Mouse (Mus musculus): ENCODE measurements around the gene Gnb5. TPM values are rescaled to one million over a fixed set of nuclear protein-coding genes. Genes with fewer than 3 reads are reported as not detected.
"Not testable (repeated sequence)": the region's sequence is repeated elsewhere in the genome, so short reads cannot be mapped to it uniquely, and the experiment has no call there.

Gene Gnb5
- polyA plus RNA-seq, 1 experiment from 2014 or later, result 60.5 TPM

- H3K4me1 ChIP-seq (replicated peaks), result no peaks in the 10 kb centered on the region
- no peak overlapping the region for H3K4me3 ChIP-seq
- H3K36me3 ChIP-seq, result peaks cover 92% of the 10 kb centered on the region
- no peaks in the 10 kb centered on the region for H3K9me3 ChIP-seq
- no peaks in the 10 kb centered on the region for H3K27me3 ChIP-seq
- H3K9ac ChIP-seq, result no peak overlapping the region
- no peak overlapping the region for H3K4me2 ChIP-seq
- H3K27ac ChIP-seq, result no peak overlapping the region
- 96% methylated on average over 6 of the region's 6 CpGs for WGBS
- ATAC-seq (ENCODE audit: low FRiP score), result no peak
These were observed 31.9 kb downstream of the Gnb5 start for GRCm38 (mm10) chr9:75338016-75338415.

- Histone ChIP-seq H3K4me1 (replicated peaks) (no peaks in the 10 kb centered on the region), H3K27ac (no peak overlapping the region), H3K27me3 (no peaks in the 10 kb centered on the region), H3K36me3 (peaks cover 91% of the 10 kb centered on the region), H3K4me2 (no peak overlapping the region), H3K9me3 (no peaks in the 10 kb centered on the region), H3K4me3 (no peak overlapping the region), H3K9ac (no peak overlapping the region)
- ATAC-seq (ENCODE audit: low FRiP score), result no peak
- 92% methylated on average over 4 of the region's 4 CpGs for WGBS
These were observed 36.3 kb downstream of the Gnb5 start for GRCm38 (mm10) chr9:75342433-75342832.

- no peaks in the 10 kb centered on the region for H3K27me3 ChIP-seq
- 95% methylated on average over 5 of the region's 5 CpGs for WGBS
These were observed 41.4 kb downstream of the Gnb5 start, which contains the start of gene Bcl2l10 for GRCm38 (mm10) chr9:75347458-75347857. Gene Bcl2l10, plus strand, starts transcription at chr9:75347758.

GRCm38 (mm10) chr9:75348066-75348465 is 42.0 kb downstream of the Gnb5 start:
- Histone ChIP-seq H3K9ac (no peak overlapping the region), H3K4me3 (no peak overlapping the region), H3K4me1 (replicated peaks) (no peaks in the 10 kb centered on the region), H3K9me3 (no peaks in the 10 kb centered on the region), H3K4me2 (no peak overlapping the region), H3K27ac (no peak overlapping the region), H3K36me3 (peaks cover 41% of the 10 kb centered on the region), H3K27me3 (no peaks in the 10 kb centered on the region)
- ATAC-seq (ENCODE audit: low FRiP score), result no peak
- WGBS, result 93% methylated on average over 17 of the region's 17 CpGs

More at GRCm38 (mm10) chr9:75347458-75347857, 41.4 kb downstream of the Gnb5 start, which contains the start of gene Bcl2l10:
- no peaks in the 10 kb centered on the region for H3K9me3 ChIP-seq
- H3K4me1 ChIP-seq (replicated peaks), result no peaks in the 10 kb centered on the region
- H3K4me2 ChIP-seq, result no peak within 1 kb of the TSS
- ATAC-seq (ENCODE audit: low FRiP score), result no peak
- H3K4me3 ChIP-seq, result no peak within 1 kb of the TSS
- peaks cover 47% of the 10 kb centered on the region for H3K36me3 ChIP-seq
- H3K9ac ChIP-seq, result no peak within 1 kb of the TSS
- no peak within 1 kb of the TSS for H3K27ac ChIP-seq

- Histone ChIP-seq H3K36me3 (peaks cover 35% of the 10 kb centered on the region), H3K4me1 (replicated peaks) (no peaks in the 10 kb centered on the region), H3K27ac (no peak overlapping the region), H3K4me2 (no peak overlapping the region), H3K4me3 (no peak overlapping the region), H3K9ac (no peak overlapping the region), H3K27me3 (no peaks in the 10 kb centered on the region), H3K9me3 (no peaks in the 10 kb centered on the region)
- ATAC-seq (ENCODE audit: low FRiP score), result no peak
- WGBS, result 84% methylated on average over 3 of the region's 3 CpGs
These were observed 42.6 kb downstream of the Gnb5 start for GRCm38 (mm10) chr9:75348641-75349040.

GRCm38 (mm10) chr9:75353094-75353493 is 47.0 kb downstream of the Gnb5 start:
- no peak for ATAC-seq (ENCODE audit: low FRiP score)
- Histone ChIP-seq H3K4me2 (no peak overlapping the region), H3K4me1 (replicated peaks) (no peaks in the 10 kb centered on the region), H3K27ac (no peak overlapping the region), H3K9ac (no peak overlapping the region), H3K36me3 (peaks cover 2% of the 10 kb centered on the region; the same call in 1 of the 2 replicates), H3K9me3 (no peaks in the 10 kb centered on the region), H3K27me3 (no peaks in the 10 kb centered on the region), H3K4me3 (no peak overlapping the region)
- 78% methylated on average over 8 of the region's 8 CpGs for WGBS

- Histone ChIP-seq H3K9ac (no peak overlapping the region), H3K4me1 (replicated peaks) (no peaks in the 10 kb centered on the region), H3K27ac (no peak overlapping the region), H3K9me3 (no peaks in the 10 kb centered on the region), H3K36me3 (no peaks in the 10 kb centered on the region), H3K4me2 (no peak overlapping the region), H3K27me3 (no peaks in the 10 kb centered on the region), H3K4me3 (no peak overlapping the region)
- WGBS, result 87% methylated on average over 4 of the region's 4 CpGs
- no peak for ATAC-seq (ENCODE audit: low FRiP score)
These were observed 49.7 kb downstream of the Gnb5 start for GRCm38 (mm10) chr9:75355783-75356182.

GRCm38 (mm10) chr9:75357087-75357654 is 51.1 kb downstream of the Gnb5 start:
- Histone ChIP-seq H3K27me3 (no peaks in the 10 kb centered on the region), H3K27ac (no peak overlapping the region), H3K9me3 (no peaks in the 10 kb centered on the region), H3K4me3 (no peak overlapping the region), H3K4me2 (no peak overlapping the region), H3K9ac (no peak overlapping the region), H3K4me1 (replicated peaks) (no peaks in the 10 kb centered on the region; the same call in 1 of the 2 replicates), H3K36me3 (no peaks in the 10 kb centered on the region)
- no peak for ATAC-seq (ENCODE audit: low FRiP score)
- 78% methylated on average over 9 of the region's 9 CpGs for WGBS

GRCm38 (mm10) chr9:75361699-75362098 is 55.6 kb downstream of the Gnb5 start:
- Histone ChIP-seq H3K4me3 (no peak overlapping the region), H3K4me1 (replicated peaks) (no peaks in the 10 kb centered on the region; the same call in 1 of the 2 replicates), H3K9me3 (no peaks in the 10 kb centered on the region), H3K27me3 (no peaks in the 10 kb centered on the region), H3K36me3 (no peaks in the 10 kb centered on the region), H3K27ac (no peak overlapping the region), H3K9ac (no peak overlapping the region), H3K4me2 (no peak overlapping the region)
- WGBS, result 44% methylated on average over 5 of the region's 5 CpGs
- ATAC-seq (ENCODE audit: low FRiP score), result no peak

- Histone ChIP-seq H3K4me3 (no peak overlapping the region), H3K9ac (no peak overlapping the region), H3K4me2 (no peak overlapping the region), H3K27me3 (no peaks in the 10 kb centered on the region), H3K9me3 (no peaks in the 10 kb centered on the region), H3K27ac (no peak overlapping the region), H3K36me3 (no peaks in the 10 kb centered on the region), H3K4me1 (replicated peaks) (no peaks in the 10 kb centered on the region; the same call in 1 of the 2 replicates)
- WGBS, result 91% methylated on average over 4 of the region's 4 CpGs
- no peak for ATAC-seq (ENCODE audit: low FRiP score)
These were observed 56.1 kb downstream of the Gnb5 start for GRCm38 (mm10) chr9:75362201-75362600.

GRCm38 (mm10) chr9:75363001-75363400 is 56.9 kb downstream of the Gnb5 start:
- no peak overlapping the region for H3K27ac ChIP-seq
- H3K4me2 ChIP-seq, result no peak overlapping the region
- WGBS, result 84% methylated on average over 5 of the region's 5 CpGs
- H3K4me3 ChIP-seq, result no peak overlapping the region
- no peaks in the 10 kb centered on the region; the same call in 1 of the 2 replicates for H3K4me1 ChIP-seq (replicated peaks)
- H3K27me3 ChIP-seq, result no peaks in the 10 kb centered on the region
- no peaks in the 10 kb centered on the region for H3K9me3 ChIP-seq
- ATAC-seq (ENCODE audit: low FRiP score), result no peak
- no peak overlapping the region for H3K9ac ChIP-seq
- H3K36me3 ChIP-seq, result no peaks in the 10 kb centered on the region

- not testable (repeated sequence) for H3K36me3 ChIP-seq; ATAC-seq (ENCODE audit: low FRiP score)
These were observed 57.6 kb downstream of the Gnb5 start for GRCm38 (mm10) chr9:75363702-75364101.

GRCm38 (mm10) chr9:75365195-75365594 is 59.1 kb downstream of the Gnb5 start:
- H3K36me3 ChIP-seq, result no peaks in the 10 kb centered on the region
- ATAC-seq (ENCODE audit: low FRiP score), result no peak

More at GRCm38 (mm10) chr9:75363702-75364101, 57.6 kb downstream of the Gnb5 start:
- H3K9ac ChIP-seq; H3K9me3 ChIP-seq; H3K4me2 ChIP-seq; H3K27me3 ChIP-seq; H3K4me3 ChIP-seq; H3K27ac ChIP-seq; H3K4me1 ChIP-seq (replicated peaks): not testable (repeated sequence)
- WGBS, result 69% methylated on average over 7 of the region's 7 CpGs

More at GRCm38 (mm10) chr9:75365195-75365594, 59.1 kb downstream of the Gnb5 start:
- H3K9me3 ChIP-seq, result peaks cover 4% of the 10 kb centered on the region
- H3K27ac ChIP-seq, result no peak overlapping the region
- 67% methylated on average over 4 of the region's 4 CpGs for WGBS
- H3K4me2 ChIP-seq, result no peak overlapping the region
- no peaks in the 10 kb centered on the region; the same call in 1 of the 2 replicates for H3K4me1 ChIP-seq (replicated peaks)
- H3K9ac ChIP-seq, result no peak overlapping the region
- no peaks in the 10 kb centered on the region for H3K27me3 ChIP-seq
- H3K4me3 ChIP-seq, result no peak overlapping the region

Data from hindbrain, embryonic 13.5 days (tissue).